Mouse (Mus musculus): ENCODE results near the gene Rasa4. TPM values are rescaled to one million over a fixed set of nuclear protein-coding genes. Genes with fewer than 3 reads are reported as not detected.
"Not testable (repeated sequence)": the region's sequence is repeated elsewhere in the genome, so short reads cannot be mapped to it uniquely, and the experiment has no call there.

The Rasa4 gene
- total RNA-seq, 2 experiments from 2014 or later, result 14.6 to 15.3 TPM

DNA sequence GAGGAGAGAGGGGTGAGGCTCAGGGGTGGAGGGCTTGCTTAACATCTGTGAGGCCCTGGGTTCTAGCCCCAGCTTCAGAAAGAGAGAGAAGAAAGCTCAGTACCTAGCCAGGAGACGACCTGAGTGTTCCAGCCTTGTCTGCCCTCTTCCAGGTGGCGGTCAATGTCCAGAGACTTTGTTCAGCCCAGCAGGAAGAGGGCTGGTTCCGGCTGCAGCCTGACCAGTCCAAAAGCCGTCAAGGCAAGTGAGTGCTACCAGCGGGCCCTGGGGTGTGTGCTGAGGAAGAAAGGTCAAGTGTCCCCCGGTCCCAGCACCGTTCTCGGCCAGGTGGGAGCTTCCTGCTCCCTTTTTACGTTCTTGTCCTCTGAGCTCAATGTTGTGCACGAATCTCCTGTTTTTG lies 14.8 kb downstream of the Rasa4 start:
- DNase-seq, result no peak
- intact Hi-C loops (cut with DNase I; ENCODE audit: low total_unique reads), result no loop called here

DNA sequence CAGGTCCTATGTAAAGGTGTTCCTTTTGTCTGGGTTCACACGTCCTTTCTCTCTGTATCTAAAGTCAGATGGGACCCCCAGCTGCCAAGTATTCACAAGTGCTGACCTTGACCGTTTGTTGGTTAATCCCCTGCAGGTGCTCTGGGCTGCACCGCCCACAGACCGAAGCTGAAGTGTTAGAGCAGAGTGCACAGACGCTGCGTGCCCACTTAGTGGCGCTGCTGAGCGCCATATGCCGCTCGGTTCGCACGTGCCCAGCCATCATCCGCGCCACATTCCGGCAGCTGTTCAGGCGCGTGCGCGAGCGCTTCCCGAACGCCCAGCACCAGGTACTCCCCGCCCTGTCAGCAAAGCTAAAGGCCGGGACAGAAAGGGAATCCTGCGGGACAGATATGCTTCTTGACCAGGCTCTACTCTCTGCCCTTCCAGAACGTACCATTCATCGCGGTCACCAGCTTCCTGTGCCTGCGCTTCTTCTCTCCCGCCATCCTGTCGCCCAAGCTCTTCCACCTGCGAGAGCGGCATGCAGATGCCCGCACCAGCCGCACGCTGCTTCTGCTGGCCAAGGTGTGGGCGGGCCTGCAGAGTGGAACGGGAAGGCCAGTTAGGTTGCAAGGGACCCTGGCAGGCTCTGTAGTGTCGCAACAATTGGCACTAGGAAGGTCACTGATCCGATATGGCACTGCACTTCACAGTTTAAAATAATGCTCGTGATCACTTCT lies 18.5 kb downstream of the Rasa4 start:
- intact Hi-C loops (cut with DNase I; ENCODE audit: low total_unique reads), result no loop called here
- DNase-seq, result peak; percentile 70

DNA sequence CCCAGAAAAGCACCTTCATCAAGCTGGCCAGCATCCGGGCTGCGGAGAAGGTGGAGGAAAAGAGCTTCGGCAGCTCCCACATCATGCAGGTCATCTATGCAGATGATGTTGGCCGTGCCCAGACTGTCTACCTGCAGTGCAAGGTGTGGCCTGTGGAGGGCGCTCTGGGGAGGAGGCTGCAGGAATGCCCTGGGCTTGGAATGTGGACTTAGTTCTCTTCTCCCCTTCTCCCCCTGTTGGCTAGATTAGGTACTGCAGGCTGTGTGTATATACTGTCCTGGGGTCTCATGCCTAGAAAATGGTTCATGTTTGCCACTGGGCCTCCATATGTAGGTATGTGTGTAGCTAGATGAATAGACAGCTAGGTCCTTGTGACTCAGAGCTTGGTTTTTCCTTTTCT lies 20.8 kb downstream of the Rasa4 start:
- intact Hi-C loops (cut with DNase I; ENCODE audit: low total_unique reads), result no loop called here
- DNase-seq, result no peak

DNA sequence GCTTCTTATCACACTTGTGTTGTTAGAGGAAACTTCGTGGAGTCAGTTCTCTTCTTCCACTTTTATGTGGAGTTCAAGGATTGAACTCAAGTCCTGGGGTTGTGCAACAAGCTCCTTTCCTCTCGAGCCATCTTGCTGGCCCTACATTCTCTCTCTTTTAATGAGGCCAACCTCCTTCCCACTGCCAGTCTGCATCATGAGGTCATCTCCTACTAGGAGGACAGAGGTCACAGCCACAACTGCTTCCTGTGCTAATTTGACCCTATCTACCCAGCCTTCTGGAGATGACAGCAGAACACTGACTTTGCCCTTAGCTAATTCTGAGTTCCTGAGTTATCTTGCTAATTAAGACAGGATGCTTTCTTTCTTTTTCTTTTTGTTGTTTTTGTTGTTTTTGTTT lies 24.8 kb downstream of the Rasa4 start:
- DNase-seq, result no peak
- intact Hi-C loops (cut with DNase I; ENCODE audit: low total_unique reads), result no loop called here

DNA sequence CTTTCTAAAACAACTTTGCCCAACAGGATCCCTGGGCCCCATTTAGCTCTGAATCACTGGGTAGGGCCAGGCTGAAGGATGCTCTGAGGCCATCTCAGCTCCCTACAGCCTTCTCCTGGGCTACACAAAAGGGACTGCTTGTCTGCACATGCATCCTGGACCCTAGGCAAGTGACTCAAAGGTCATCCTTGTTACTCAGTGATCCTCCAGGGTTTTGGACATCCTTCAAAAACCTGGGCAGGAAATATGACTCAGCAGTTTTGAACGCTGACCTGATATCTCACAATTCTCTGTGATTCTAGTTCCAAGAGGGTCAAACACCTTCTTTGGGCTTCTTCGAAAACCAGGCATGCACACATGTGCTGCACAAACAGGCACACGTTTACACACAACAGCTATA lies 25.3 kb downstream of the Rasa4 start:
- DNase-seq, result no peak
- intact Hi-C loops (cut with DNase I; ENCODE audit: low total_unique reads), result no loop called here

DNA sequence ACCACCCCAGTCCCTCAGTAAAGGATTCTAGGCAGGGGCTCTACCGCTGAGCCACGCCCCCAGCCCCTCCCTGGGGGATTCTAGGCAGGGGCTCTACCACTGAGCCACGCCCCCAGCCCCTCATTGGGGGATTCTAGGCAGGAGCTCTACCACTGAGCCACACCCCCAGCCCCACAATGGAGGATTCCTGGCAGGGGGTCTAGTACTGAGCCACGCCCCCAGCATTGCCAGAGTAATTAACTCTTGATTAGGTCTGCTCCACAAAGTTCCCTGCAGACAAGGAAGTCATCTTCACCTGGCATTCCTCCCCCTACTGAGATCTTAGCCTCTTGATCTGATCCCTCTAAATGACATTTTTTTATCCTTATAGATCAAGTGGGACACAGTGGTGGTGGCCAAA lies 29.8 kb downstream of the Rasa4 start:
- DNase-seq; intact Hi-C loops (cut with DNase I; ENCODE audit: low total_unique reads): not testable (repeated sequence)

DNA sequence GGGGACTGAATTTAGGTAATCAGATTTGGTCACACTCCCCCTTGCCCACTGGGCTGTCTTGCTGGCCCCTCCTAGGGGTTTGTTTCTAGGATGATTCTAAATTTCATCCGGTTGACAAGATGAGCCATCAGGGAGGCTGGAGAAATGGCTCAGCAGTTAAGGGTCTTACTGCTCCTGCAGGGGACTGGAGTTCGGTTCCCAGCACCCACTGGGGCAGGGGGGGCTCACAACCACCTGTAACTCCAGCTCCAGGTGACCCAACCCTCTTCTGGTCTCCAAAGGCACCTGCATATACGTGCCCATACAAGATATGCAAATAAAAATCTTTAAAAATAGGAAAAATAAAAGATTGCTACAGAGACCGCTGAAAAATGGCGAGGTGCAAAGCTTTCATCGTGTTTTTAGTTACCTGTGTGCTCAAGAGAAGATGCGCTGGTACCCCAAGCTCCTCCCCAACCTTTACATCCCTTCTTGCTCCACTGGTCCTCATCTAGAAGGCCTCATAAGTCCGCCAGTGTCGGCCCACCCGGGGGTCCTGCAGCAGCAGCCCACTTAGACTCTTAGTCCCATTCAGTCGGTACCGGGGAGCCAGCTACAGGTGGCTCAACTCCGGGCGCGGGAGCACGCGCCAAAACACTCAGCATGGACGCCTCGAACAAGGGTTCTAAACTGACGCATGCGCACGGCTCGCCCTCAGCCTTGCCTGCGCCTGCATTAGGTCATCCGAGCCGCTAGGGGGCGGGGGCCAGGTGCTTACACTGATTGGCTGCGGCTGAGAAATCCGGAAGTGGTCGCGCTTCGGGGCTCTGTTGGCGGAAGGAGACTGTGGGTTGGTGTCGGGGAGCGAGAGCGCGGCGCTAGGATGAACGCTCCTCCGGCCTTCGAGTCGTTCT lies 32.4 kb downstream of the Rasa4 start, which contains the start of gene Polr2j:
Gene Polr2j, plus strand, starts transcription at position 741 of the 893 bp plus-strand sequence.
- peak; percentile 96 for DNase-seq
- intact Hi-C loops (cut with DNase I; ENCODE audit: low total_unique reads), result no loop called here

DNA sequence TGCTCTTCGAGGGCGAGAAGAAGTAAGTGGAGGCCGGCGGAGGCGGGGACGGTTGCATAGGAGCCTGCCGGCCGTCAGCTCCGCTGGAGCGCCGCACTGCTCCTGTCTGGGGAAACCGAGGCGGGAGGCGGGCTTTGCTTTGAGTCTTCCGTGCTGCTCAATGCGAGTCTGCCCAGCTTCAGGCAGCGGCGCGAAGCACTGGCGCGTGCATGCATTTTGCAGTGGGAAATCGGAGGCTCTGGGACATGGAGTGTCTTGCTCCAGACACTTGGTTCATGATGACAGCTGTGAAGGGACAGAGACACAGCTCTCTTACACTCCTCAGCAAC lies 33.0 kb downstream of the Rasa4 start:
- intact Hi-C loops (cut with DNase I; ENCODE audit: low total_unique reads), result no loop called here
- no peak for DNase-seq

DNA sequence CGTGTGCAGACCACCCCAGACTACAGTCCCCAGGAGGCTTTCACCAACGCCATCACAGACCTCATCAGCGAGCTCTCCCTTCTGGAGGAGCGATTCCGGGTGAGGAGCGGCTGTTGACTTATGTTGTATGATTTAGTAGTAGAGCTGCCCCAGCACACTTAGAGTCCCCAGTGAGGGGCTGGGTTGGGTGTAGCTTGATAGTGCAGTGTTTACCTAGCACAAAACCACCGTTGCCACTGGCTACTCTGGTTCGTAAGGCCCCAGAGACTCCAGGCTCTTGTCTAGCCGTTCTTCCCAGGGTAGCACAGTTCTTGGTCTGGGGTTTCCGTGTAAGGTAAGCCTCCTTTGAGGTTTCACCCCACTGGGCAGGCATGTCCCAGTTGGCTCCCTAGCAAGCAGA lies 38.4 kb downstream of the Rasa4 start:
- intact Hi-C loops (cut with DNase I; ENCODE audit: low total_unique reads), result no loop called here
- DNase-seq, result no peak

DNA sequence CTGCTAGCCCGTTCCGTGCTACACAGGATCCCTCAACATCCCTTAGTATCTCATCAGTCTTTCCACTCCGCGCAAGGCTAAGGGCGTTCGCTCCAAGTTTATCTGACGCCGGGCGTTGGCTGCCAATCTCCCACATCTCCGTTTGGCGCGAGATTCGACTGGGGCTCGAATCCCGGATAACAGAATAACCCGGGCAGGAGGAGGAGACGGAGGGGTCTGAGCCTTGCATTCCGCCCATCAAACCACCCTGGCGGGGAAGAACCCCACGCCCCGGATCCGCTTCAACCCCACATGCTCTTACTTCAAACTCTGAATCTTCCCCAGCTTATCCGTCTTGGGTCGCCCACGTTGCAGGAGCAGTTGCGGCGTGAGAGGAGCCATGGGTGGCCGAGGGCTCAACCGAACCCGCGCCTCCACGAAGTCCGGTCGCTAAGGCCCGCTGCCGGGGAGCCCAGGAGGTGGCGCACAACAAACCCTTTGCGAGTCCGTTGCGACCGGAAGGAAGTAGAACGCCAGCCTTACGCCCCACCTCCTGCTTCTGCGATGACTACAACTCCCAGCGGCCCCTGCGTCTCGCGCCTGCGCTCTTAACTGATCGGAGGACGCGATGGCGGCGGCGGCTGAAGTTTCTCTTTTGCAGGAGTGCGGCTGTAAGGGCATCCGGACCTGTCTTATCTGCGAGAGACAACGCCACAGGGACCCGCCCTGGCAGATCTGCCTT lies 52.0 kb downstream of the Rasa4 start, which contains the start of the genes Lrwd1 and Alkbh4:
Gene Lrwd1, minus strand, starts transcription at position 504 of the 721 bp plus-strand sequence.
Gene Alkbh4, plus strand, starts transcription at position 576 of the 721 bp plus-strand sequence.
- intact Hi-C loops (cut with DNase I; ENCODE audit: low total_unique reads), result no loop called here
- DNase-seq, result peak; percentile 97

DNA sequence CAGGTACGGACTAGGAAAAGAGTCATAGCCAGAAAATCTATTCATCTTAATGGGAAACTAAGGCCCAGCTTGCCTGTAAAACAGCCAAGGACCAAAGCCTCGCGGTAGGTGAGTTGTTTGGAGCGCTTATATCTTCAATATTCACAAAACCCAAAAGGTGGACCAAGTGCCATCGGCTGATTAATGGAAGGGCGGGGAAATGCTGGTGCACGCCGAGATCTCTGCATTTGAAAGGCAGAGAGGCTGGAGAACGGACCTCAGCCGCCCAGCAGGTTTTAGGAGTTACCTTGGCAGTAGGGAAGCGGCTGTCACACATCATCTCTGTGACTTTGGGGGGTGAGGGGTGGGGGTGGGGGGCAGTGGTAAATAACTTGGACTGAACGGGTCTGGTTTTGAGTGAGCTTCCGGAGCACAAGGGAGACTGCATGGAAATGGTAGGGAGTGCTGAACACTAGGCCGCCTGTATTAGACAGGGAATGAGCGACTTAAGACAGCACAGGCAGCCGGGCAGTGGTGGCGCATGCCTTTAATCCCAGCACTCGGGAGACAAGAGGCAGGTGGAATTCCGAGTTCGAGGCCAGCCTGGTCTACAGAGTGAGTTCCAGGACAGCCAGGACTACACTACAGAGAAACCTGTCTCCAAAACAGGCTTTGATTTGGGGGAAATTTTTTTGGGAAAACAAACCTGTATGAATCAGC lies 52.7 kb downstream of the Rasa4 start:
- intact Hi-C loops (cut with DNase I; ENCODE audit: low total_unique reads), result no loop called here

DNA sequence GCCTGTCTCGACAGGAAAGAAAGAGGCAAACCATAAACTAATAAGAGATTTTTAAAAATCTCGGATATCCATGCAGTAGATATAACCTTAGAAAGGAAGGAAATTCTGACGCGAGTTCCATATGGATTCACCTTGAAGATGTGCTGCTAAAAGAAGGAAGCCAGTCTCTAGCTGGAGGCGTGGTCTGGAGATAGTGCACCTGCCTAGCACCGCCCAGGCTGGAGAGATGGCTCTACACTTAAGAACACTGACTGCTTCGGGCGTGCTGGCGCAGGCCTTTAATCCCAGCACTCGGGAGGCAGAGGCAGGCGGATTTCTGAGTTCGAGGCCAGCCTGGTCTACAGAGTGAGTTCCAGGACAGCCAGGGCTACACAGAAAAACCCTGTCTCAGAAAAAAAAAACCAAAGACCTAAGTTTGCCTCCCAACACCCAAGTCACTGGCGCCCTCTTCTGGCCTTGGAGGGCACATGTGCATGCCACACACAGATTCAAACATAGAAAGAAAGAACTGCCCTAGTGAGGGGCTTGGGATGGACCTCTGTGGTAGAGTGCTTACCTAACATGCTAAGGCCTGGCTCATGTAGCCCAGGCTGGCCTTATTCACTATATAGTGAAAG lies 54.0 kb downstream of the Rasa4 start:
- intact Hi-C loops (cut with DNase I; ENCODE audit: low total_unique reads), result no loop called here
- DNase-seq, result peak; percentile 56

More for the DNA sequence above, 52.7 kb downstream of the Rasa4 start:
- DNase-seq, result no peak

DNA sequence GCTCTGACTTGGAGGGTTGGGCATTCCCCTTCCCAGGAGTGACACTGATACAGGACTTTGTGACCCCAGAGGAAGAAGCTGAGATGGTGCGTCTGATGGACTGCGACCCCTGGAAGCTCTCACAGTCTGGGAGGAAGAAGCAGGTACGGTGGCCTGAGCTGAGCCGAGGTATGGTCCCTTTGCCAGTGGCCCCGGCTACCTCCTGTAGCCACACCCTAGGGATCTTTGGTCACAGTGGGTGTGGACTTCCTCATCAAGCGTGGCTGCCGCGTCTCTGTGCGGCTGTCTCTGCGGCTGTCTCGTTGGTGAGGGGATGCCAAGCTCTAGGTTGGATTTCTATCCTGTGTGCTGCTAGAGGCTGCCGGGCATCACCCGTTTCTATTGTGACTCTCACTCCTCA lies 55.7 kb downstream of the Rasa4 start:
- DNase-seq, result no peak
- intact Hi-C loops (cut with DNase I; ENCODE audit: low total_unique reads), result no loop called here

DNA sequence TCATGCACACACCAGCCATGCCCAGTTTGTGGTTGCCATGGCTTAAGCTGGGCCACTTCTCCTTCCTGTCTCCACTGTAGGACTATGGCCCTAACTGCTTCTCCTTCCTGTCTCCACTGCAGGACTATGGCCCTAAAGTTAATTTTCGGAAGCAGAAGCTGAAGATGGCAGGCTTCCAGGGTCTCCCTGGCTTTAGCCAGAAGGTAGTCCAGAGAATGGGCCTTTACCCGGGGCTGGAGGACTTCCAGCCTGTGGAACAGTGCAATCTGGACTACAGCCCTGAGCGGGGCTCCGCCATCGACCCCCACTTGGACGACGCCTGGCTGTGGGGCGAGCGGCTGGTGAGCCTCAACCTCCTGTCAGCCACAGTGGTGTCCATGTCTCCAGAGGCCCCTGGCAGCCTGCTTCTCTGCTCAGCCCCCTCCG lies 56.4 kb downstream of the Rasa4 start:
- DNase-seq, result no peak

DNA sequence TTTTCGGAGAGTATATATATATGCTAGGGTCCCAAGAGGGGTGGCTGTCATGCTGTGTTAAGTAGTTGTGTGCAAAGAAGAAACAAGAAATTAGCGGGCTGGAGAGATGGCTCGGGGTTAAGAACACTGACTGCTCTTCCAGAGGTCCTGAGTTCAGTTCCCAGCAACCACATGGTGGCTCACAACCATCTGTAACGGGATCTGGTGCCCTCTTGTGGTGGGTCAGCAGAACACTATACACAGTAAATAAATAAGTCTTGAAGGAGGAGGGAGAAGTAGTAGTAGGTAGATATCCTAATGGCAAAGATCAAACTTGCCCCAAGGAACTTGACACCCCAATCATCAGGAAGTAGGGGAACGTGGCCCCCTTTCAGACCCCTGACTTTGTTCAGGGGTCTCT lies 59.0 kb downstream of the Rasa4 start:
- intact Hi-C loops (cut with DNase I; ENCODE audit: low total_unique reads), result loop anchor here (5.0 kb wide), 1 partner anchor 45 kb away; no protein-coding TSS in a partner anchor
- DNase-seq, result no peak

More for the DNA sequence above, 56.4 kb downstream of the Rasa4 start:
- intact Hi-C loops (cut with DNase I; ENCODE audit: low total_unique reads), result loop anchor here (5.0 kb wide), 1 partner anchor 47 kb away; no protein-coding TSS in a partner anchor

DNA sequence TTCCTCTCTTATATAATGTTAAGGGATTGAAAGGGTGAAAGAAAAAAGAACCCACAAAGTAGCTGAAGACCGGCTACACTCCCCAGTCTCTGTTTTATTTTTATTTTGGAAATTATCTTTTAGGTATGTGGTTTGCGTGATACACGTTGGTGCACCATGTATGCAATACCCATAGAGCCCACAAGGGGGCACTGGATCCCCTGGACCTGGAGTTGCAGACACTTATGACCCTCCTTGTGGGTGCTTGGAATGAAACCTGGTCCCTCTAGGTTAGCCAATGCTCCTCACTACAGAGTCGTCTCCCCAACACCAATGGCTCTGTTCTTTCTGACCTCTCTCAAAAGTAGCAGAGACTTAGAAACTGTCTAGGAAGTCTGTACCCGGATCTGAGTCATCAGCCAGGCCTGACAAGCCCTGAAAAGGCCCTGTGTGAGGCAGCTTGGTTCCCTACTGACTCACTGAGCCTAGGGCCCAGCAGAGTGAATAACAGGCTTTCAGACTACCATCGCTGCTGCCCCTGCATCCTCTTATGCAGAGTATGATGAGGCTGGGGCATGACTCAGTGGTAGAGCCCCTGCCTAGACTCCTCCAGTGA lies 59.5 kb downstream of the Rasa4 start:
- DNase-seq, result no peak
- intact Hi-C loops (cut with DNase I; ENCODE audit: low total_unique reads), result loop anchor here (5.0 kb wide), 1 partner anchor 44 kb away; no protein-coding TSS in a partner anchor

DNA sequence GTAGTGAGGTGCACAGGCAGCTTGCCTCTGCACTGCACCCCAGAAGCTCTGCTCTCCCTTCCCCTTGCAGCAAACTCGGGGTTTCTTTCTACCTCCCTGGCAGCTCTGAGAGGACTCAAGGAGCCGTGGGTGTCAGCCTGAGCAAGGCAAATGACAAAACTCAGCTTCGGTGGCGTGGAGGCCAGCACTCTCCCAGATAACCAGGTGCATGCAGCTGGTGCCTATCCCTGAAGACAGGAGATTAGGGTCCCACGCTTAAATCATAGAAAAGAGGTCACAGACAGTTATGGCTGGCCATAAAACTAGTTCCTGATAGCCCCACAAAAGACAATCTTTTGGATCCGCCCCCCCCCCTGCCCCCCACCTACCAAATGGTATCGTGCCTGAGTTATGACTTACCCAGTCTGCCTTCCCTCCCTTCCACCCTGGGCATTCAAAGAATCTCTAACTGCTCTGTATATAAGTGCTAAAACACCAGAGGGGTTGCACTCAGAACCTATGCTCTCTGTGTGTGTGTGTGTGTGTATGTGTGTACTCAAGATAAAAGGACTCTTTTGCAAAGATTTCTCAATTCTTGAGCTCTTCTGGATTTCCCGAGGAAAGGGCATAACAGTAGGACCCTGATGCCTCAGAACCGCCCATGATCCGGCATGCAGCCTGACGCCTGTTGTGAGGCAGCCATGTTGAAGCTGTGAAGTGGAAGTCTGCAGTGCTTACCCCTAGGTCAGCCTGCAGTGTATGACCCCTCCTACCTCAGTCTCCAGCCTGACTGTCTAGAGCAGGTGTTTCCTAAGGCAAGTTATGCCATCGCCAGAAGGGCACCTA lies 61.1 kb downstream of the Rasa4 start:
- DNase-seq, result no peak
- intact Hi-C loops (cut with DNase I; ENCODE audit: low total_unique reads), result loop anchor here (5.0 kb wide), 1 partner anchor 42 kb away; no protein-coding TSS in a partner anchor

DNA sequence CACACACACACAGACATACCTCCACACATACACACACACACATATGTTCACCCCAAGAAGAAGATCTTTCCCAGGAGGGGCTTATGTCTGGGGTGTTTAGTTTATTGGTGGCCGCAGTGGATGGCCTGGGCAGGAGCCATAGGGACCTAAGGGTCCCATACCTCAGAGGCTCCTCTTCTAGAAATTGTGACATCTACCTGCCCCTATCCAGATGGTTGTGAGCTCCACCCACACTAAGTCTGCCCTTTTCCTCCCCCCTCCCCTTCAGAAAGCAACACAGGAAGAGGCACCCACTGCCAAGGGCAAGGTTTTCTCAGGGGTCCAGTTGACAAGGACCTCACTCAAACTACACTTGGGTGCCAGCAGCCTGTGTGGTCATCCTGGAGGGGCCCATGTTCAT lies 63.2 kb downstream of the Rasa4 start:
- intact Hi-C loops (cut with DNase I; ENCODE audit: low total_unique reads), result no loop called here
- DNase-seq, result no peak
